Mouse (Mus musculus): ENCODE measurements at regions not wholly inside any gene's neighbourhood (a gene's known extent, or its start where the extent isn't known, plus 50 kb on each side); places are given as distances from the start of the nearest gene placed in this dataset.

DNA sequence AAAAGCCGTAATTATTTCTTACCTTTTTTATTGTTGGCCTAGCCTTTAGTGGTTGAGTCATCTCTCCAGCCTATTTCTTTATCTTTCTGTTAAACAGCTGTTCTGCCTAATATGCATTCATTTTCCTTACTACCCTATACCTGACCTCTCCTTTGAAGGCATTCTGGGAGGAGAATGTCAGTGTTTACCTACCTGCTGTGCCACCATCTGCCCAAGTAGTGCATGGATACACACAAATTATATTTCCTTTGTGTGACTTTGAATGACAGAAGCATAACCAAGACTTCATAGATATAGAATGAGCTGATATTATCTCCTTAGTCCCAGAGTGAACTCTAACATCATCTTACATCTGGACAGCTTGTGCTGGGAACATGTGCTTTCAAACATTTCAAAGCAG, 293.5 kb upstream of the Tom1l1 start:
- DNase-seq: no peak
- intact Hi-C loops (cut with DNase I): no loop called here

DNA sequence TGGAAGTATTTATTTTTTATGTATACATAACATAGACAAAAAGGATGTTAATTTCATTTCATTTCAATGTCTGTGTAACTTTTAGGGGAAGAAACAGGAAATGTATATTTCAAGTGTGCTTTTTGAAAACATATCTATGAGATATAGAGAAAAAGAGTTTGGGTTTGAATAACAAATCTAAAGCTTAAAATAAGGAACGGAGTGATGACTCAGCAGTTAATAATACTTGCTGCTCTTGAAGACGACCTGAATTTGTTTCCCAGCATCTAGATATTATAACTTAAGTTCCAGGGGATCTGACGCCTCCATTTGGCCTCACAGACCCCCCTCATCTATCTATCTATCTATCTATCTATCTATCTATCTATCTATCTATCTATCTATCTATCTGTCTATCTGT, 290.1 kb upstream of the Tom1l1 start:
- DNase-seq: no peak
- intact Hi-C loops (cut with DNase I): no loop called here

DNA sequence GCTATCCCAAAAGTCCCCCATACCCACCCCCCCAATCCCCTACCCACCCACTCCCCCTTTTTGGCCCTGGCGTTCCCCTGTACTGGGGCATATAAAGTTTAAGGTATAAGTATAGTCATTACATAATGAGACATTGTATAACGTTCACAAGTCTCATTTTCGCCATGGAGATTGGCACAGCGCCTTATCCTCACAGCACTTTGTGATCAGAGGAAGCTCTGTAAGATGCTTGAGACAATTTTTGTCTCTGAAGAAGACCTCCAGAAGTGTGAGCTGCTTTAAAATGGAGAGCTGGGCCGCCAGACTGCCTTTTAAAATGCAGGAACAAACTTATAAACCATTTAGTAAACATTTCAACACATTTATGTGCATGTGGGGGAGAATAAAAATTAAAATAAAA, 252.9 kb upstream of the Tom1l1 start:
- no peak for DNase-seq
- intact Hi-C loops (cut with DNase I): no loop called here

DNA sequence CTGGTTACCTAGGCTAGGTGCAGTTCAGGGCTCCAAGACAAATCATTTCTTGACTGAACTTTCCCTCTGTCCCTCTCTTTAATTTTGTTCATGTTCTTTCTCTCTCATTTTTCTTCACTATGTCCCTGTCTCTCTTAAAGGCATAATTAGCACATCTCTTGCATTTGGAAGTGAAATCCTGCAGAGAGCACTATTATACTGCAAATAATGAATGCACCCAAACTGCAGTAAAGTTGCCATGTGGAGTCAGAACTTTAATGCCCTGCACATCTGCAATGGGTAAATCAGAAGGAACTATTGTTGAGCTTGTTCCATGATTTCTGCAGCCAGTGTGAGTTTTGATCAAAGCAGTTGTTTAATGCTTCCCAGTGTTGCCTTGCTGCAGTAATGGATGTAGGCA, 237.6 kb upstream of the Tom1l1 start:
- intact Hi-C loops (cut with DNase I): no loop called here
- DNase-seq: no peak

DNA sequence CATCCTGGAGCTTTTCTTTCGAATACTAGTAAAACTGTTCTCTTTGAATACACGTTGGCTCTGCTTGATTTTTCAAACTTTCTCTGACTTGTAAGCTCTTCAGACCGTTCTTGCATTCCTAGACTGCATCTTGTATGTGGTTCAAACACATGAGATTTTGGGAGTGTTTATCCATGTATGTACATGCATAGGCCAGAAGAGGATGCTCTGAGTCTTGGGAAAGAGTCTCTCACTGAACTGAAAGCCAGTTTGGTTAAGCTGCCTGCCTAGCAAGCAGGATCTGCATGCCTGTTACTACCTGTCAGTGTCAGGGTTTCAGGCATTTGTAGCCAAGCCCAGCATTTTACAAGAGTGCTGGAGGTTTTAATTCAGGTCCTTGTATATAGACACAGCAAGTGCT, 229.6 kb upstream of the Tom1l1 start:
- intact Hi-C loops (cut with DNase I): no loop called here
- DNase-seq: no peak

DNA sequence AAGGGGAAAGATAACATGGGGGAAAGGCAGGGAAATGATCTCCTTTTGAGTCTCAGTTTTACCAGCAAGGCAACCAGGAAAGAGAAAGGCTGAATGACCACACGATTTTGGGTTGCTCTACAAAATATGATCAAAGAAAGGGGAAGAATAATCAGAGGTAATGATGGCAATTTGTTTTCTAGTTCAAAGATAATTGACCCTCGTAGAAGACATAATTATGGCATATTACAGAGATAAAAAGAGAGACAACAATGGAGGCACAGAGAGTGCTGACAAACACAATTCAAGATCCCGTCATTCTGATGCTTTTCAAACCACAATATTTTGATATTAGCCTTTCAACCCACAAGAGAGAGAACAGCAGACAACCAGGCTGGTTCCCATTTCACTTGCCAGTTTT, 206.1 kb upstream of the Tom1l1 start:
- intact Hi-C loops (cut with DNase I): no loop called here
- DNase-seq: no peak

DNA sequence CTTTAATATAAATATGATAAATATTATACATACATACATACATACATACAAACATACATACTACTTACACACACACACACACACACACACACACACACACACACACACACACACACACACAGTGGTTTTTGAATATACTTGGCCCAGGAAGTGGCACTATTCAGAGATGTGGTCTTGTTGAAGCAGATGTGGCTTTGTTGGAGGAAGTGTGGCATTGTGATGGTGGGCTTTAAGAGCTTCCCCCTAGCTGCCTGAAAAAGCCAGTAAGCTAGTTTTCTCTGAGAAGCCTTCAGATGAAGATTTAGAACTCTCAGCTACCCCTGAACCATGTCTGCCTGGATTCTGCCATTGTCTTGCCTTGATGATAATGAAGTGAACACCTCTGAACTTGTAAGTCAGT, 185.0 kb upstream of the Tom1l1 start:
- intact Hi-C loops (cut with DNase I): no loop called here
- DNase-seq: no peak

DNA sequence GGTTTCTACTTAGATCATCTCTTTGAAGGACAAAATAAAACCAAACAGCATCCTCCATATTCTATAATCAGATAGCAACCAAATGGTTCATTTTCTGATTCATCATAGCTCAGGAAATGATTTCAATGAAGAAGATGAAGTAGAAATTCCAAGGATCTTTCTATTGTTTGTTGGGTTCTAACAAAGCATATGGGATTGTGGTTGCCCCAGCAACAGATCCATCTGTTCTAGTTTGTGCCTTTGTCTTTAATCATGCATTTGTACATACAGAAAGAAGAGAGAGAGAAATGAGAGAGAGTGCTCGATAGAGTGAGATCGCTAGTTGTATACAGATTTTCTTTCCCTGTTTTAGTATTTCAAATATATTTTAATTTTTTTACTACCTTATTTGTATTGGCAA, 183.5 kb upstream of the Tom1l1 start:
- no peak for DNase-seq
- intact Hi-C loops (cut with DNase I): no loop called here

DNA sequence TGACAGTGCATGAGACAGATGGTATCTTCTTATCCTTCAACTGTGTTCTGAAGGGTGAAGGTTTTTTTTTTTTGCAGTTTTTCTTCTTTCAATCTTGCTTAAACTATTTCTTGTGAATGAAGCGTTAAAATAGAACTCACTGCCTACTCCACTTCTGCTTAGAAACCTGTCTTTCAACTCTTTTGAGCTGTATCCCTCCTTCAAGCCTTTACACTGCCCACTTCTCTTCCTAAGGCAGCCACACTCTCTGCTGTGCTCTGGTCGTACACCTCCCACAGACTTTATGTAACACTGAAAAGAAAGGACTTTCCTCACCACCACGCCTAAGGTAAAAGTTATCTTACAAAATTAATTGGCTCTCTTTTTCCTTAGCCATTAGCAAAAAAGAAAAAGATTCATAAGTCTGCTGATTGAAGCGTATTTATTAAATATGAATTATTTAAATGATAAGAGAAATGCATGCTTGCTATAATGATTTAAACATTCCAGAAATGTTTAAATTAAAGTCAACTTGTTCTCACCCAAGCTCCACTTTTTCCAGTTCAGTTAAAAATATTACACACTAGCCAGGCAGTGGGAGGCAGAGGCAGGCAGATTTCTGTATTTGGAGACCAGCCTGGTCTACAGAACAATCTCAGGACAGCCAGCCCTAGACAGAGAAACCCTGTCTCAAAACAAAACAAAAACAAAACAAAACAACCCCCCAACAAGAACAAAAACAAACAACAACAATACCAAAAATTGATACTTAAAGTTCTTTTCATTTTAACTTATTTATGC, 176.0 kb upstream of the Tom1l1 start:
- intact Hi-C loops (cut with DNase I): no loop called here
- DNase-seq: no peak

DNA sequence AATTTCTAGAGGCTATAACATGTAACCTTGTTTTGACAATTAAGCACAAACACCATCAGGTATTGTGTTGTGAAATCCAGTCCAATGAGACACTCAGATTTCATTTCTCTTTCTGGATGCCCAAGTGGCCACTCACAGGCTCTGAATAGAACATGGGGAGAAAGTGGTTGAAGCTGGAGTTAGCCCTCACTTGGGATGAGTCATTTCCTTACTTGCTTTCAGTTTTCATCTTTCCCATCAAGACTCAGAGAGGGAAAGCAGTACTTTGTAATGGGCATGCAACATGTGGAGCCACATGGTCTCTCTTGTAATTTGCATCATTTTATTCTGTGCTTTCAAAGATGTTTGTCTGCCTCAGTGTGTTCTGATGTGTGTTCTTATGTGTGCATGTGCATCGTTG, 167.6 kb upstream of the Tom1l1 start:
- DNase-seq: no peak
- intact Hi-C loops (cut with DNase I): no loop called here

DNA sequence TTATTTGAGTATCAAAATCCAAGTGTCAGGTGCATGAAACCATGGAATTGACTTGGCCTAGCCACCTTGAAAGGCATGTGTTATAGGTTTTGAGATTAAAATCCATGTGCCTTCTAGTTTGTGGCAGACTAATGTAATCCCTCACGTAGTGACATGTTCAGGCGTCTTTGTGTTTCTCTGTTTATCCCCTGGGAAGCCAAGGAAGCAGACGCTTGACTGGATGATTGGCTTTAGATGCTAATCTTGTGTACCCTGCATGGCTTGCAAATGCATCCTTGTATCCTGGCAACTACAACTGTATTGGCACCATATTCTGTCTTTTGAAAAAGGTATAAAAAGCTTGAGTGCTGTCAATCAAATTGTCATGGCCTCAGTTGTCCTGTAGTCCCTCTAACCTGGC, 167.2 kb upstream of the Tom1l1 start:
- no peak for DNase-seq
- intact Hi-C loops (cut with DNase I): no loop called here

DNA sequence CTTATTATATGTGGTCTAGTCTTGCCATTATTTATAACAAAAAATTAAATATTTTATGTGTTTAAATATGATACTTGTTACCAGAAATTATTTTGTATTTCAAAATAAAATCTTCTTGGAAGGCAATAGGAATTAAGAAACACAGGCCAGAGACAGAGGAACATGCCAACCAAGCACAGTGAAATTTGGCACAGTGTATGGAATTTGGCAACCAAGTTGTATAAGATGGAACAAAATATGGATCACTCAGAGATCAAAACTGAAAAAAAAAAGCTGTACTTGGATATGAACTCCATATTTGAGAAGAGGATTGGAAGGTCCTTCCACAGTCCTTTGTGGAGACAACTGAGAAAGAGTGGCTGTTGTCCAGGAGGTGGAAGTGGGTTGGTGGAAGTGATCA, 163.1 kb upstream of the Tom1l1 start:
- DNase-seq: no peak
- intact Hi-C loops (cut with DNase I): no loop called here

DNA sequence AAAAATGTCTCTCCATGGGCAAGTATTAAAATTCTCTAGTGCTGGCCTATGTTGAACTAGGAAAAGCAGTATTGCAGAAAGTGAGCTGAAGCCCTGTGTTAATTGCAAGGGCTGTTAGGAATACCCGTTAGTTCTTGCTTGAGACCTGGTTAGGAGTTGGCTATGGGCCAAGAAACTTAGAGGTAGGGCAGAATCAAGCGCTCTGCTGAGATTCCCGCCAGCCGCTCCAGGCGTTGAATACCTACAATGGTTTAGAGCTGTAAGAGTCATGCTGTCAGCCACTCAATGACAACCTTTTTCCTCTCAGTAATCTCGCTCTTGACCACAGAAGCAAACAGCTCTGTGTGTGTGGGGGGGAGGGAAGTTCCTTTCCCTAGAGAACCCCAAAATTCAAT, 156.8 kb upstream of the Tom1l1 start:
- DNase-seq: peak; percentile 6 to 16
- intact Hi-C loops (cut with DNase I): no loop called here

DNA sequence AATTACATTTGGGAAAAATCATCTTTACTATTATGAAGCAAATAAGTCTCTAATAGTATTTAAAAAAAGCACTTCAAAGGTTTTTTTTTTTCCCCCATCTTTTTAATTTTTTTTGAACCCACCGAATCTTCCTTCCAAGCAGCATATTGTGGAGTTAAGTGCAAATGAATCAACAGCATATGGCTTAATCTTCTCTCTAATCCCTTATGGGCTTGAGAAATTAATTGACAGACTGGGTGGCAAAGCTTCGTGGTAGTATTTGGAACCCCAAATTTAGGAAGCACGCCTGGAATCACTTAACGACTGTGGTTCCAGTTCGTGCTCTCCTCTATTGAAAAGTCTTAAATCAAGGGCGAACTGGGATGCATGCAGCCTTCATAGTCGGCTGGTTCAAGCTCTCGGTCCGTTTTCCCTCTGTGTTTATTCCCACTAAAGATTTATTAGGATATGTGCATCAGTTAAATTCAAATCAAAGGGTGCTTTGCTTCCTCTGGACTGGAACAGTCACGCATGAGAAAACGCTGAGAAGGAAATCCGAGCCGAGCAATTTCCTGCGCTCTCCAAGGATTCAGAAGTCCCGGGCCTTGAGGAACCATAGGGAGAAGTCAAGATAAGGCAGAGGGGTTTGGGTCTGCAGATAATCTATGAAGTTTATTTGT, 156.2 kb upstream of the Tom1l1 start:
- intact Hi-C loops (cut with DNase I): no loop called here
- no peak for DNase-seq

DNA sequence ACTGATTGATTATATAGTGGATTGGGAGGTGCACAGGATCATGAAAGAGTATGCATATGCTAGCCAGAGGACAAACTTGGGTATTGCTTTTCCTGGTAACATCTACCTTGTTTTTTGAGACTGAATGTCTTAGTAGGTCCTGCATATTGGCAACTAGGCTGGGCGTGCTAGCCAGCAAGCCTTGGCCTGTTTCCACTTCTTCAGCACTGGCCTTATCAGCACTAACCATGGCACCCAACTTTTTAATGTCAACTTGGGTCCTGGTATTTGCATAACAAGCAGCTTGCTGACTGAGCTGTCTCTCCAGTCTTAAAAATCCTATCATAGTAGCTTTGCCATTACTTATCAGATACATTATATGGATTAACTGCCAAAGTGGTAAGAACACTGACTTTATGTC, 150.0 kb upstream of the Tom1l1 start:
- peak; percentile 46 to 52 for DNase-seq
- intact Hi-C loops (cut with DNase I): no loop called here

DNA sequence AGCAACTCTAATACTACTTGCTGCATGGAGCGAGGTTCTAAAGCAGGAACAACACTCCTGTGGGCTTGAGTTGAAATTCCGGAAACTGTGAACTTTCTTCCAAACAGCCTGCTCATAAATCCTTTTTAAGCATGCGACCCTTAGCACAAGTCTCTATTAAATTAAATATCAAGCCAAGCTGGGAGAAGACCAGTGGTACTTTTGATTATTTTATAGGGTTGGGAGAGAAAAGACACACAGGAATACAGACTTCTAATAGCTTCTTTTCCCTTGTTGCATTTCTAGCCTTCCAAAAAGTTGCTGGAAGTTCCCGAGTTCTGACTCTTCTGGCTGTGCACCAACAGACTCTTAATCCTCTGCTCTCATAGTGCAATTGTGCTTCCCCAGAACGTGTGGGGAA, 136.6 kb upstream of the Tom1l1 start:
- DNase-seq: no peak
- intact Hi-C loops (cut with DNase I): no loop called here

DNA sequence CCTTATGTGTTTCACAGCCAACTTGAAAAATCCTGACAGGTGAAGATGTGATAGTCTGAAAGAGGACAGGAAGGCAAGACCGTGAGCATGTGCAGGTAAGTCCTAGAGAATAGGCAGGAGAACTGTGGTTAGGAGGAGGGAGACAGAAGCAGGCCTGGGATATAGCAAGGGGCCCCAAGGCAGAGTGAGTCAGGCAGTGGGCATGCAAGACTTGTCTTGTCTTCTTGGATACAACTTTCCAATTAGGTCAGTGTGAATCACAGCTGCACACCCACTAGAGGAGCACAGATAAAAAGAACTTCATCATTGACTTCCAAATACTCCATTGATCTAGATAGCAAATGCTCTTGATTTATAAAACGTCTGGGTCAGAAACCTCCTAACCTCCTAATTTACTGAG, 128.6 kb upstream of the Tom1l1 start:
- intact Hi-C loops (cut with DNase I): no loop called here

DNA sequence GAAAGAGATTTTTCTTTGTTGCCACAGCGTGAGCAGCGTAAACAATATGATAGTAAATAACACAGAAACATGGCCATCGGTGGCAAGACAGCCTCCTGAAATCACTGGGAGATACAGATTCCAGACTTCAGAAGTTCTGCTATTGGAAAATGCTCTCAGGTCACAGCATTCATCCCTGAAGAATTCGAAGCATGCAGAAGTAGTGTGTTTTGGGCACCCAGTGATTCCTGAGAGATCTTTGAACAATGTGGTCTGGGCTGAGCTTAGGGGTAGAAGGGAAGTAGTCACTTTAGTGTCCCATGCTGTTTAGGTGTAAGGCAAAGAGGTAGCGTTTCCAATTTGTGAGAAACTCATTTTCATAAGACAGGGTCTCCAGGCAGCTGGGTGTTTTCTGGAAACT, 126.3 kb upstream of the Tom1l1 start:
- intact Hi-C loops (cut with DNase I): no loop called here
- DNase-seq: no peak

More for the DNA sequence above, 128.6 kb upstream of the Tom1l1 start:
- DNase-seq: no peak

DNA sequence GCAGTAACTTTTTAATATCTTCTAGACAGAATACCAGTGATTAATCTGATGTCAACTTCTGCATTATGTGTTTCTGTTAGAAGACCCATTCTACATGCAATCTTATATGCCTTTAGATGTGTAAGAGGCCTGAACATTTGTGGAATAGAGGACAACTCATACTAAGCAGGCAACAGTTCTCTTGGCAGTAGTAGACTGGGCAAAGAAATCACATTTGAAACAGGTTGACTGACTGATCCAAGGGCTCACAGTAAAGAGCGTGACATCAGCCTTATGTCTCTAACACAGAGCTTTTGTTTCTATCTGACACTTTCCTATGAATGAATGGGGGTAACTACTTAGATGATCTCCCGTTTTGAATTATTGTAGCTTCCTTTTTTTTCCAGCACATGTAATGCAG, 124.8 kb upstream of the Tom1l1 start:
- DNase-seq: no peak
- intact Hi-C loops (cut with DNase I): no loop called here

DNA sequence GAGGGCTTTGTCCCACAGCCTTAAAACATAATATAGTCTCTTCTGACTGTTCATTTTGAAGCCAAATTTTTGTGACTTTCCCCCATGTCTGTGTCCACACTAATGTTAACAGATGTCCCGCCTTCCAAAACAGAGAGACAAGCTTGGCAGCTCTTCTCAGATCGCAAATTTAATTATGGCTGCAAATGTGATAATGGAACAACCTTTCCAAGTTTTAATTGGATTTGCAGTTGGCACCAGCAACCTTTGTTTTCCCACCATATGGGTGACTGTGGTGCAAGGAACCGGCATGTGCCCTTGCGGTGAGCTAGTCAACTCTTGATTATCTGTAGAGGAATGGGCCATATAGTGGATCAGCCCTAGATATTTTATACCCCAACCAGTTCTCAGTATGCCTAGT, 124.4 kb upstream of the Tom1l1 start:
- intact Hi-C loops (cut with DNase I): no loop called here
- DNase-seq: no peak

DNA sequence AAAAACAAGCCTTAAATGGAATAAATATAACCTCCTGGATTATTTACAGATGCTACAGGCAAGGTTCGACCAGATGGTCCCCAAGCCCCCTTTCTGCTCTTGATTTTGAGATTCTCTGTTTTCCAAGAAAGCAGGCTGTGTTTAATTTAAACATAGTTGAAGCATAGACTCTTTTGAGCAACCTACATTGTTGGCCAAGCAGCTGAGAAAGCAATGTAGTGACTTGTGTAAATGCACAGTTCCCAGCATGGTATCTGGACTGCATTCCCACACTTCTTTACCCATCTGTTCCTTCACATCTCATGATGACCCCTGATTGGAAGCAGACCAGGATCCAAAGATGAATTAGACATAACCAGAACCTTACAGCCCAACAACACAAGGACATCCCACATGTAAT, 120.3 kb upstream of the Tom1l1 start:
- intact Hi-C loops (cut with DNase I): no loop called here

DNA sequence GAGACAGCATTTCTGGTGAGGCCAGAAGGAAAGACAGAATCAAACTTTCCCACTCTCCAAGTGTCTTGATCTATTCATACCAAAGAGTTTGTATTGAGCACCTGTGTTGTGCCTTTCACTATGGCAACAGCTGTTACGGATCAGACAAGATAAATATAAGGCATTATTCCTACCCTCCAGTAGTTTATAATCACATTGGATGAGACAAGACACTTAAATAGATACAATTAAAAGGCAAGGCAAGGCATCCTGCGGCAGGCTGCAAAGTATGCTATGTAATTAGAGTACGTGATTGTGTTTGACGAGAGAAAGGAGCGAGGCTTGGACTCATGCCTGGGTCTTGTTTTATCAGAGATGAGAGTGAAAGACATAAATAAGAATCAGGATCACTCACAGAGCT, 119.2 kb upstream of the Tom1l1 start:
- no peak for DNase-seq
- intact Hi-C loops (cut with DNase I): no loop called here

More for the DNA sequence above, 120.3 kb upstream of the Tom1l1 start:
- no peak for DNase-seq

Data from heart, postnatal 10 days (tissue).